Mouse (Mus musculus) cortical plate, adult 2 months (tissue): ENCODE measurements around the gene Cntnap5b.

Experiments
- CTCF ChIP-seq: fragments of 200-500 bp; IDR thresholded peaks from 2 replicates; pipeline ENCODE4 v1.5.1; 2011; ENCODE audit warnings: mild to moderate bottlenecking, control low read depth, low read length; ENCODE audit not compliant: insufficient read depth; ENCODE audit errors: extremely low read depth
- POLR2A ChIP-seq: fragments of 200-500 bp; IDR thresholded peaks from 2 replicates; pipeline ENCODE4 v1.6.1; 2011; ENCODE audit warnings: mild to moderate bottlenecking, low read length, control low read depth; ENCODE audit not compliant: insufficient read depth; ENCODE audit errors: extremely low read depth

- TF ChIP-seq CTCF = no peak
- no peak for TF ChIP-seq POLR2A
These were observed 99.8 kb downstream of the Cntnap5b start for GRCm38 (mm10) chr1:99872344-99872743.
